Mouse (Mus musculus) limb, embryonic 14.5 days (tissue): ENCODE measurements at regions not wholly inside any gene's neighbourhood (a gene's known extent, or its start where the extent isn't known, plus 50 kb on each side); places are given as distances from the start of the nearest gene placed in this dataset.

Experiments
- ATAC-seq: fragments of 200-750 bp; cut with Nextera tagmentation; 2 replicates; pipeline ENCODE4 v1.8.0; 2017; ENCODE audit warnings: low read depth, moderate number of reproducible peaks, moderate TSS enrichment; ENCODE audit not compliant: low FRiP score
- DNase-seq: peaks from one replicate; pipeline ENCODE4 v3.0.0-alpha.2; 2015; ENCODE audit warnings: low spot score
- H3K27ac ChIP-seq: fragments of 300-500 bp; sonication (generic); replicated peaks from 2 replicates; pipeline ENCODE4 v1.5.1; 2014; ENCODE audit warnings: low read depth, mild to moderate bottlenecking, low read length, moderate library complexity, mixed read lengths
- H3K27me3 ChIP-seq: fragments of 300-500 bp; sonication (generic); 2 replicates; pipeline ENCODE4 v1.6.1; 2014; ENCODE audit warnings: low read length, mixed read lengths; ENCODE audit not compliant: control insufficient read depth, insufficient read depth
- H3K36me3 ChIP-seq: fragments of 300-500 bp; sonication (generic); 2 replicates; pipeline ENCODE4 v1.6.1; 2014; ENCODE audit warnings: mild to moderate bottlenecking, low read length, moderate library complexity, mixed read lengths; ENCODE audit not compliant: control insufficient read depth, insufficient read depth
- H3K4me1 ChIP-seq: fragments of 300-500 bp; sonication (generic); 2 replicates; pipeline ENCODE4 v1.6.1; 2014; ENCODE audit warnings: antibody characterized with exemption, low read length, mixed read lengths; ENCODE audit not compliant: control insufficient read depth, insufficient read depth
- H3K4me2 ChIP-seq: fragments of 300-500 bp; sonication (generic); replicated peaks from 2 replicates; pipeline ENCODE4 v1.6.1; 2014; ENCODE audit warnings: low read depth, mild to moderate bottlenecking, low read length, moderate library complexity; ENCODE audit not compliant: severe bottlenecking
- H3K4me3 ChIP-seq: fragments of 300-500 bp; sonication (generic); replicated peaks from 2 replicates; pipeline ENCODE4 v1.5.1; 2014; ENCODE audit warnings: low read length
- H3K9ac ChIP-seq: fragments of 300-500 bp; sonication (generic); 2 replicates; pipeline ENCODE4 v1.6.1; 2014; ENCODE audit warnings: mild to moderate bottlenecking, low read depth, low read length, moderate library complexity; ENCODE audit not compliant: severe bottlenecking
- H3K9me3 ChIP-seq: fragments of 300-500 bp; sonication (generic); 2 replicates; pipeline ENCODE4 v1.6.1; 2016; ENCODE audit warnings: low read length; ENCODE audit not compliant: control insufficient read depth
- POLR2A ChIP-seq: fragments of 200-500 bp; IDR thresholded peaks from 2 replicates; pipeline ENCODE4 v1.8.0; 2012; ENCODE audit warnings: inconsistent platforms, mild to moderate bottlenecking, moderate library complexity, borderline replicate concordance; ENCODE audit not compliant: insufficient read depth, insufficient read length; ENCODE audit errors: extremely low read depth
- WGBS: fragments of 180-500 bp; shearing (Covaris S2); extraction: QIAGEN DNeasy Blood & Tissue Kit; methylation state at CpG from one replicate; pipeline ENCODE4 v1.1.7; 2014; 5-methylcytosine and 5-hydroxymethylcytosine counted together

GRCm38 (mm10) chr13:115673729-115674128 lies 572.0 kb upstream of the Itga1 start:
- Histone ChIP-seq H3K36me3 (no peaks in the 10 kb centered on the region), H3K27ac (no peak overlapping the region), H3K4me2 (no peak overlapping the region), H3K27me3 (no peaks in the 10 kb centered on the region), H3K4me3 (no peak overlapping the region), H3K4me1 (no peaks in the 10 kb centered on the region), H3K9ac (no peak overlapping the region), H3K9me3 (no peaks in the 10 kb centered on the region)
- ATAC-seq (no peak), DNase-seq (no peak)
- 5% methylated on average over 5 of the region's 5 CpGs for WGBS
- TF ChIP-seq POLR2A, result no peak

- Histone ChIP-seq H3K4me2 (no peak overlapping the region), H3K9me3 (no peaks in the 10 kb centered on the region), H3K4me1 (no peaks in the 10 kb centered on the region), H3K36me3 (no peaks in the 10 kb centered on the region), H3K27ac (no peak overlapping the region), H3K9ac (no peak overlapping the region), H3K27me3 (no peaks in the 10 kb centered on the region), H3K4me3 (no peak overlapping the region)
- ATAC-seq, result no peak
- 63% methylated on average over 7 of the region's 7 CpGs for WGBS
- DNase-seq, result no peak
- no peak for TF ChIP-seq POLR2A
Measured at GRCm38 (mm10) chr13:115671685-115672084, 569.9 kb upstream of the Itga1 start.

- Histone ChIP-seq H3K4me3 (no peak overlapping the region), H3K36me3 (no peaks in the 10 kb centered on the region), H3K9me3 (no peaks in the 10 kb centered on the region), H3K9ac (no peak overlapping the region), H3K27me3 (no peaks in the 10 kb centered on the region), H3K4me1 (no peaks in the 10 kb centered on the region), H3K27ac (no peak overlapping the region), H3K4me2 (no peak overlapping the region)
- ATAC-seq (no peak), DNase-seq (no peak)
- 19% methylated on average over 3 of the region's 3 CpGs for WGBS
- no peak for TF ChIP-seq POLR2A
Measured at GRCm38 (mm10) chr13:115669516-115669915, 567.8 kb upstream of the Itga1 start.

- no peak for ATAC-seq
- TF ChIP-seq POLR2A, result no peak
- 79% methylated on average over 6 of the region's 6 CpGs for WGBS
Measured at GRCm38 (mm10) chr13:115655134-115655533, 553.4 kb upstream of the Itga1 start.

DNA sequence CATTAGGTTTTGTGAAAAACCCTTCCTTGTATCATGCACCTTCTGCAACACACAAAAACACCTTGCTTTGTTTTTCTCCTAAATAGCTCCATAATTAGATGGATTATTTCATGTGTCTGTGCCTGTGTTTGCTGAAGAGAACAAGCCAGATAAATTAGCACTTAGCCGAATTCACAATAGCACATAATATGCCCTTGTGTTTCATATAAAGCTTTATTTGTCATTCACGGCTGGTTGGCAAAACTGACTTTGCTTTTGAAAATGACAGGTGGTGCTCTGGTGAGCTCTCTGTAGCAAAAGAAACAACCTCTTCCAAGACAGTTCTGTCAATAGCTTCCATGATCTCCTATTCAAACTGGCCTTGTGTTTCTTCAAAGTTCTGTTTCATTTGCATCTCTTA lies 551.2 kb upstream of the Itga1 start:
- Histone ChIP-seq H3K27me3 (no peaks in the 10 kb centered on the region), H3K4me2 (no peak overlapping the region), H3K27ac (no peak overlapping the region), H3K9me3 (no peaks in the 10 kb centered on the region), H3K36me3 (no peaks in the 10 kb centered on the region), H3K9ac (no peak overlapping the region), H3K4me3 (no peak overlapping the region), H3K4me1 (no peaks in the 10 kb centered on the region)
- DNase-seq, result no peak
- ATAC-seq, result no peak
- WGBS, result 69% methylated on average over 2 of the region's 2 CpGs
- TF ChIP-seq POLR2A, result no peak

More at GRCm38 (mm10) chr13:115655134-115655533, 553.4 kb upstream of the Itga1 start:
- Histone ChIP-seq H3K9ac (no peak overlapping the region), H3K36me3 (no peaks in the 10 kb centered on the region), H3K4me1 (no peaks in the 10 kb centered on the region), H3K4me3 (no peak overlapping the region), H3K27ac (no peak overlapping the region), H3K27me3 (no peaks in the 10 kb centered on the region), H3K4me2 (no peak overlapping the region), H3K9me3 (no peaks in the 10 kb centered on the region)
- DNase-seq, result no peak

- no peak for TF ChIP-seq POLR2A
- H3K27me3 ChIP-seq, result no peaks in the 10 kb centered on the region
- H3K27ac ChIP-seq, result no peak overlapping the region
- no peaks in the 10 kb centered on the region for H3K9me3 ChIP-seq
- no peak overlapping the region for H3K4me3 ChIP-seq
- WGBS, result 78% methylated on average over 1 of the region's 1 CpGs
- H3K36me3 ChIP-seq, result no peaks in the 10 kb centered on the region
- ATAC-seq (no peak), DNase-seq (no peak)
- no peaks in the 10 kb centered on the region for H3K4me1 ChIP-seq
- no peak overlapping the region for H3K4me2 ChIP-seq
- no peak overlapping the region for H3K9ac ChIP-seq
Measured at GRCm38 (mm10) chr13:115652352-115652751, 550.6 kb upstream of the Itga1 start.
